Mouse (Mus musculus) forebrain, embryonic 15.5 days (tissue): Measurements from ENCODE around the gene Golga7b. TPM values are rescaled to one million over a fixed set of nuclear protein-coding genes. Genes with fewer than 3 reads are reported as not detected.
A peak's percentile ranks its signal among the peaks of the same experiment; 100 is the strongest.

Experiments used
- ATAC-seq: fragments of 200-750 bp; cut with Nextera tagmentation; replicated peaks from 2 replicates; pipeline ENCODE4 v1.8.0; 2017; ENCODE audit warnings: mild to moderate bottlenecking, moderate TSS enrichment, moderate library complexity
- H3K27ac ChIP-seq: fragments of 300-500 bp; sonication (generic); replicated peaks from 2 replicates; pipeline ENCODE4 v1.5.1; 2015; ENCODE audit warnings: mild to moderate bottlenecking, inconsistent platforms
- H3K27me3 ChIP-seq: fragments of 300-500 bp; sonication (generic); 2 replicates; pipeline ENCODE4 v1.6.1; 2015; ENCODE audit warnings: inconsistent platforms
- H3K36me3 ChIP-seq: fragments of 300-500 bp; sonication (generic); 2 replicates; pipeline ENCODE4 v1.6.1; 2015; ENCODE audit warnings: mild to moderate bottlenecking, inconsistent platforms
- H3K4me1 ChIP-seq: fragments of 300-500 bp; sonication (generic); 2 replicates; pipeline ENCODE4 v1.6.1; 2015; ENCODE audit warnings: inconsistent platforms
- H3K4me2 ChIP-seq: fragments of 300-500 bp; sonication (generic); replicated peaks from 2 replicates; pipeline ENCODE4 v1.6.1; 2015; ENCODE audit warnings: mild to moderate bottlenecking, inconsistent platforms
- H3K4me3 ChIP-seq: fragments of 300-500 bp; sonication (generic); 2 replicates; pipeline ENCODE4 v1.5.1; 2015; ENCODE audit warnings: mild to moderate bottlenecking, inconsistent platforms
- H3K9ac ChIP-seq: fragments of 300-500 bp; sonication (generic); replicated peaks from 2 replicates; pipeline ENCODE4 v1.6.1; 2015; ENCODE audit warnings: mild to moderate bottlenecking, inconsistent platforms
- H3K9me3 ChIP-seq: fragments of 300-500 bp; sonication (generic); 2 replicates; pipeline ENCODE4 v1.6.1; 2016; ENCODE audit warnings: inconsistent platforms
- WGBS: fragments of 180-500 bp; shearing (Covaris S2); methylation state at CpG from one replicate; pipeline ENCODE4 v1.1.7; 2015; ENCODE audit warnings: mixed read lengths; 5-methylcytosine and 5-hydroxymethylcytosine counted together
- polyA plus RNA-seq: library from polyadenylated mRNA; unstranded; fragments of >200 nt; fragmentation: Nextera tagmentation; extraction: Ambion mirVana; gene quantifications from 2 replicates; pipeline ENCODE4 v1.2.1, GENCODE M21; 2015

Golga7b gene
- polyA plus RNA-seq = 28.6 and 31.5 TPM in 2 replicates

DNA sequence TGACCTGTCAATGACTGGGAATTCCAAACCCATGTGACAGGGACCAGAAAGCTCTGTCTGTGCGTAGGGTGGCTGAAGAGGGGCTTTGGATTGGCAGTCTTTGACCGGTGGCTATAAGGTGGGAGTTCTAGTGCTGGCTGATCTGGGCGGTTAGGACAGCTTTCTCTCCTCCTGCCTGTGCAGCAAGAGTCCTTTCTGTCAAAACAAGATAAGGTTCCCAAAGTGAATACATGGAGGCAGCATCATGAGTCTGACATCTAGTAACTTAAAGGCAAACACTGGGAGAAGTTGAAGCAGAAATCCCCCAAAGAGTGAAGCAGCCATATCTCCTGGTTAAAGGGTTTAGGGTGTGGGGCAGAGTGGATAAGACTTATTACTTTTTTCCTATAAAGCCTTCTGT is at the start of gene Golga7b:
TSS of gene Golga7b (plus strand) at position 56 of the 400 bp plus-strand sequence.
- ATAC-seq = no peak
- 88% methylated on average over 3 of the region's 3 CpGs for WGBS
- Histone ChIP-seq H3K27me3 (no peaks in the 10 kb centered on the region), H3K4me3 (no peak within 1 kb of the TSS), H3K9me3 (no peaks in the 10 kb centered on the region), H3K27ac (no peak within 1 kb of the TSS), H3K36me3 (no peaks in the 10 kb centered on the region), H3K4me2 (no peak within 1 kb of the TSS), H3K4me1 (no peaks in the 10 kb centered on the region), H3K9ac (no peak within 1 kb of the TSS)

GRCm38 (mm10) chr19:42198026-42198425 is 49.3 kb upstream of the Golga7b start:
- peaks cover 51% of the 10 kb centered on the region for H3K27me3 ChIP-seq
- H3K4me2 ChIP-seq = no peak overlapping the region
- no peak overlapping the region for H3K27ac ChIP-seq
- WGBS = 49% methylated on average over 11 of the region's 11 CpGs
- H3K36me3 ChIP-seq = no peaks in the 10 kb centered on the region
- no peak overlapping the region for H3K4me3 ChIP-seq
- H3K4me1 ChIP-seq = peaks cover 14% of the 10 kb centered on the region
- ATAC-seq = no peak
- H3K9me3 ChIP-seq = no peaks in the 10 kb centered on the region
- H3K9ac ChIP-seq = no peak overlapping the region

DNA sequence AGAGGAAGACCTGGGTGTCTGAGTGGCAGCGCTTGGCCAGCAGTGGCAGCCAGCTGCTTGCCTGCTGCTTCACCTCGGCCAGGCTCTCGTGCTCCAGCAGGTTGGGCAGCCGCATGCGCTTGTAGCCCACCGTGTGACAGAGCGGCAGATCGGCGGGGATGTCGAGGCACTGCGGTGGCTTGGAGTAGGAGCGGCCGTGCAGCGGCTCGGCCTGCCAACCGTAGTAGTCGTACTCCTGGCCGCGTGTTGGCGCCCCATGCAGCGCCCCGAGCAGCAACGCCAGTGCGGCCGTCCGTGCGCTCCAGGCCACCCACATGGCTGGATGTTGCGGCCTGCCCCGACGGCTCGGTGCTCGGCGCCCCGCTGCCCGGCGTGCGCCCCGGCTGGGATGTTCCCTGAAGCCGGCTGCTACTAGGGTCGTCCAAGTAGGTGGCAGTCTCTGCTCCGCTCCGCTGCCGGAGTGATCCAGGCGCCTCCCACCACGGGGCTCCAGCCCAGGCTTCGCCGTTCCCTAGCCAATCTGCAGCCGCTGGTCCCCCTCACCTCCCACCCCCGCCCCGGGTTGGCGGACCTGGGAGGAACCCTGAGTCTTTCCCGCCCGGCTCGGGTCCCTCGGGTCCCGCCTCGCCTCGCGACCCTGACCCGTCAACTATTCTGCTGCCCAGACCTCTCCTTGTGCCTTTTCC is 45.5 kb upstream of the Golga7b start, which contains the start of gene Sfrp5:
TSS of gene Sfrp5 (minus strand) at position 557 of the 686 bp plus-strand sequence.
- WGBS = under 1% methylated on average over 57 of the region's 60 CpGs

DNA sequence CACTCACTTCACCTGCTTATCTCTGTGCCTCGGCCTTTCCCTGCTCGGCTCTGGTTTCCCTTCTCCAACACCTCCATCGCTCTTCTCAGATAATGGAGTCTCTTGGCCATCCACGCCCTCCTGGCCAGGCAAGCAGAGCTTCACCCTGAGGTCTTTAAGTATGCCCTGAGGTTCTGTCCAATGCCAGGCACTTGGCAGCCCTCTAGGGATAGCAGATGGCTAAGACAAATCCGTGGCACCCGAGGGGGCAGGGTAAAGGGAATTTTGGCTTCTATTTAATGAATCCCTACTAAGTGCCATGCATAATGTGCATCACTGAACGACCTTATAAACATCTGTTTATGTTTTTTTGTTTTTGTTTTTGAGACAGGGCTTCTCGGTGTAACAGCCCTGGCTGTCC is 44.9 kb upstream of the Golga7b start:
- Histone ChIP-seq H3K4me2 (no peak overlapping the region), H3K9ac (no peak overlapping the region), H3K4me3 (no peak overlapping the region), H3K27ac (no peak overlapping the region), H3K36me3 (no peaks in the 10 kb centered on the region), H3K9me3 (no peaks in the 10 kb centered on the region), H3K27me3 (peaks cover 67% of the 10 kb centered on the region), H3K4me1 (peaks cover 14% of the 10 kb centered on the region)
- ATAC-seq = no peak
- 37% methylated on average over 8 of the region's 8 CpGs for WGBS

More for the DNA sequence above, 45.5 kb upstream of the Golga7b start, which contains the start of gene Sfrp5:
- peak within 1 kb of the TSS; percentile 42 for H3K4me2 ChIP-seq
- H3K27me3 ChIP-seq = peaks cover 67% of the 10 kb centered on the region
- H3K4me3 ChIP-seq = peak within 1 kb of the TSS; percentile 31
- H3K36me3 ChIP-seq = no peaks in the 10 kb centered on the region
- no peaks in the 10 kb centered on the region for H3K9me3 ChIP-seq
- 0 out of 2 replicates have a peak within 1 kb of the TSS, but pooled peaks have one; percentile 7 for H3K9ac ChIP-seq
- peak; percentile 36 for ATAC-seq
- peaks cover 14% of the 10 kb centered on the region for H3K4me1 ChIP-seq
- H3K27ac ChIP-seq = no peak within 1 kb of the TSS

DNA sequence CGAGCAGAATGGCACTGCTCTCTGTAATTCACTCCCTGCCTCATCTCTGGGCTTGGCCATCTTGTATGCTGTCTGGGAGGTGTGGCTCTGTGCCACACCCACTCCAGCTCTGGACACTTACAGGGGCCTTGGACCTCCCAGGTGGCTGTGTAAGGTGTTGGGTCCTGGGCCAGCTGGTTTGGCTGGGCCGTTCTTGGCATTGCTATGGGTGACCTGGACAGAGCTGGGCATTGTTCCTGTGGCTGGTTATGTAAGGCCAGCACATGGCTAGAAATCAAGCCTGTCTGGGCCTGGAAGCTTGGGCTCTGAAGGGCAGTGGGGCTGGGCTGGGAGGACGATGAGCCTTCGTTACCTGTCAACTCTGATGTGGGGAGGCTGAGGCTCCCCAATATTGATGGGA is 43.1 kb upstream of the Golga7b start:
- Histone ChIP-seq H3K4me3 (no peak overlapping the region), H3K4me2 (no peak overlapping the region), H3K4me1 (peaks cover 14% of the 10 kb centered on the region), H3K27ac (no peak overlapping the region), H3K36me3 (no peaks in the 10 kb centered on the region), H3K9ac (no peak overlapping the region), H3K27me3 (peaks cover 53% of the 10 kb centered on the region), H3K9me3 (no peaks in the 10 kb centered on the region)
- ATAC-seq = no peak
- 89% methylated on average over 4 of the region's 4 CpGs for WGBS

GRCm38 (mm10) chr19:42205201-42205600 is 42.2 kb upstream of the Golga7b start:
- WGBS = 78% methylated on average over 8 of the region's 8 CpGs
- Histone ChIP-seq H3K4me2 (no peak overlapping the region), H3K36me3 (no peaks in the 10 kb centered on the region)

DNA sequence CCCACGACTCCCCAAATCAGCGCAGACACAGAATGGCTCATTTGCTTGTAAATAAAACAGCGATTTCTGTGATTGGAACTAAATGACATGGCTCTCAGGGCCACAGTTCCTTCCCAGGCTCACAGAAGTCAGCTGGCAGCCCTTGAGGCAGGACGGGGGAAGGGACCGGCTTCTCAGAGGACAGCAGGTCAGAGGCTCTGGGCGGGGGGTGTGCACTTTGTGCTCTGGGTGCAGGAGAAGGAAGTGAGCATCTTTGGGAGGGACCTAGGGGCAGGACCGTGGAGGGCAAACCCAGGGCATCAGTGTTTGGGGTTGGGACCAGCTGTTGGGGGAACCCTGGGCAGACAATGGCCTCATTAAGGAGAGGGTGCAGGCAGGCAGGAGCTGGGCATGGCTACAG is 37.9 kb upstream of the Golga7b start:
- no peak for ATAC-seq
- 53% methylated on average over 7 of the region's 7 CpGs for WGBS
- no peaks in the 10 kb centered on the region for H3K9me3 ChIP-seq

More at GRCm38 (mm10) chr19:42205201-42205600, 42.2 kb upstream of the Golga7b start:
- Histone ChIP-seq H3K27me3 (peaks cover 44% of the 10 kb centered on the region), H3K9ac (no peak overlapping the region), H3K4me1 (peaks cover 14% of the 10 kb centered on the region), H3K9me3 (no peaks in the 10 kb centered on the region), H3K27ac (no peak overlapping the region), H3K4me3 (no peak overlapping the region)
- no peak for ATAC-seq

DNA sequence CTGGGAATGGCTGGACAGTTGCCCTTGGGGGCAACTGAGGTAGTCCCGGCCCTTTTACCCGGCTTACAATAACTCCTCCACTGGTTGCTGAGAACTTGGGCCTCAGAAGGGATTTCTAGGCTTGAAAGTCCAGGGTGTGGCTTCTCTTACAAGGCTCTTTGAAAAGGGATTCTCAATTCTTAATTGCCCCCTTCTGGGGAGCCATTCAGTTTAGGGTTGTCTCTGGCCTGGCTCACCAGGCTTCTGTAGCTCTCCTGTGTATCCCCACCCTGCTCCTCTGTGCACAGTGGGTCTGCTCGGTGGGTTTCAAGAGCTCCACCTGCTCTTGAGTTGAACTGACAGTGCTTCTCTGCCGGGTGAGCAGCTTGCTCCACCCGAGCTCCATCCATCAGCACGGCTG is 37.4 kb upstream of the Golga7b start:
- 58% methylated on average over 6 of the region's 6 CpGs for WGBS
- no peaks in the 10 kb centered on the region for H3K9me3 ChIP-seq
- ATAC-seq = no peak

More for the DNA sequence above, 37.9 kb upstream of the Golga7b start:
- Histone ChIP-seq H3K4me3 (no peak overlapping the region), H3K27me3 (0 out of 2 replicates have a peak, but pooled peaks cover 3% of the 10 kb centered on the region), H3K9ac (no peak overlapping the region), H3K4me1 (no peaks in the 10 kb centered on the region), H3K4me2 (no peak overlapping the region), H3K36me3 (no peaks in the 10 kb centered on the region), H3K27ac (no peak overlapping the region)

DNA sequence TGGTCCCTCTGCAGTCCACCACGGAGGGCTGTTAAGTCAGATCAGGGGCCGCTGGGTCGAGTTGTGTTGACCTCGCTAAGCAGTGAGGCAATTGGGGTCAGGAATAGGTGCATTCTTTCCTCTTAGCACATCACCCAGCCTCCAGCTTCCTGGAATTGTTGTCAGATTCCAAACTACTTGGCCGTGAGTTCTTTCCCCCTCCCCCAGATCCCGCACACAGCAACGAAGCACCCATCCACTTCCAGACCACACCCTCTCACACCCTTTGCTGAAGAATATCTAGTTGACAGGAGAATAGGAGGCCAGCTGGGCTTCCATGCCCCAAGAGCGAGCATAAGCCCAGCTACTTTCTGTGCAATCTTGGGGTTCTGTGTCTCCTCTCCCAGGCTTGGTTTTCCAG is 35.4 kb upstream of the Golga7b start:
- ATAC-seq = no peak
- no peaks in the 10 kb centered on the region for H3K36me3 ChIP-seq
- no peaks in the 10 kb centered on the region for H3K27me3 ChIP-seq
- WGBS = 67% methylated on average over 8 of the region's 8 CpGs
- no peak overlapping the region for H3K27ac ChIP-seq
- H3K9ac ChIP-seq = no peak overlapping the region
- no peak overlapping the region for H3K4me3 ChIP-seq
- H3K4me2 ChIP-seq = no peak overlapping the region
- H3K9me3 ChIP-seq = no peaks in the 10 kb centered on the region
- H3K4me1 ChIP-seq = no peaks in the 10 kb centered on the region

More for the DNA sequence above, 37.4 kb upstream of the Golga7b start:
- Histone ChIP-seq H3K36me3 (no peaks in the 10 kb centered on the region), H3K4me3 (no peak overlapping the region), H3K4me2 (no peak overlapping the region), H3K9ac (no peak overlapping the region), H3K27ac (no peak overlapping the region), H3K27me3 (no peaks in the 10 kb centered on the region), H3K4me1 (no peaks in the 10 kb centered on the region)

- 78% methylated on average over 2 of the region's 2 CpGs for WGBS
- Histone ChIP-seq H3K27me3 (no peaks in the 10 kb centered on the region), H3K36me3 (no peaks in the 10 kb centered on the region), H3K4me1 (no peaks in the 10 kb centered on the region), H3K4me2 (no peak overlapping the region), H3K27ac (no peak overlapping the region), H3K9ac (no peak overlapping the region), H3K4me3 (no peak overlapping the region), H3K9me3 (no peaks in the 10 kb centered on the region)
- no peak for ATAC-seq
These were observed 32.8 kb upstream of the Golga7b start for GRCm38 (mm10) chr19:42214601-42215000.

GRCm38 (mm10) chr19:42216699-42217373 is 30.5 kb upstream of the Golga7b start:
- Histone ChIP-seq H3K9ac (no peak overlapping the region), H3K36me3 (no peaks in the 10 kb centered on the region), H3K4me1 (no peaks in the 10 kb centered on the region), H3K4me3 (no peak overlapping the region), H3K9me3 (no peaks in the 10 kb centered on the region), H3K27me3 (no peaks in the 10 kb centered on the region), H3K4me2 (no peak overlapping the region), H3K27ac (no peak overlapping the region)
- WGBS = 74% methylated on average over 7 of the region's 7 CpGs
- ATAC-seq = peak; percentile 53; the same call in 1 of the 2 replicates

- Histone ChIP-seq H3K9ac (no peak overlapping the region), H3K9me3 (no peaks in the 10 kb centered on the region), H3K4me3 (no peak overlapping the region), H3K27ac (no peak overlapping the region), H3K36me3 (no peaks in the 10 kb centered on the region), H3K27me3 (no peaks in the 10 kb centered on the region), H3K4me1 (no peaks in the 10 kb centered on the region), H3K4me2 (no peak overlapping the region)
- peak; percentile 61 for ATAC-seq
- WGBS = 15% methylated on average over 2 of the region's 2 CpGs
These were observed 30.0 kb upstream of the Golga7b start for GRCm38 (mm10) chr19:42217374-42217763.
